In the genomic region with DNA sequence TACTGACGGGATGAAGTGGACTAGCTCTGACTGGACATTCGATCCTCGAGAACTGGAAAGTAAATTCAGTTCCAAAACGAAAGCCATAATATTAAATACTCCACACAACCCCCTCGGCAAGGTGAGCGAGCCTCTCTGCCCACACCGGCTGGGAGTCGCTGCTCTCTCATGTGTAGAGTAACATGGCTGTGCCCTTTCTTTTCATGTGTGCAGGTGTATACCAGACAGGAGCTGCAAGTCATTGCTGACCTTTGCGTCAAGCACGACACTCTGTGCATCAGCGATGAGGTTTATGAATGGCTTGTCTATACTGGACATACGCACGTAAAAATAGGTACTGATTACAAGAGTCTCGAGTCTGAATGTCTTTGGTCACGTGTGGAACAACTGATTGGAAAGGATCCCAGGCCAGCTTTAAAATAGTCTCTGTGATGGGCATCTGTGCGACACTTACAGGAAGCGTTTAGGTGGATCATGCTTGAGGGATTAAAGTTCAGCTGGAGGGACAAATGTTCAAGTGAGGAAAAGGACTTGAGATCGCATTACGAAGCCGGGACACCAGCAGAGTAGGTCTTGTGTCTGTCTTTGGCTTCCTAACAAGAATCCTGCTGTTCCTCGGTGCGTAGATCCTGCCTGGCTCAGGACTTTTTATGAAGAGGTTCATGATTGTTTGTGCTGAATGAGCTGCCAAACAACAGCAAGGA, we compare ENCODE assay signal across 31 mouse cellular contexts. TPM values are rescaled to one million over a fixed set of nuclear protein-coding genes. Genes with fewer than 3 reads are reported as not detected.
DNase-seq lines count a peak whose midpoint lies in the region; ATAC-seq and TF ChIP-seq lines count a peak whose summit lies in the region.
"Had no signal": no experiment of that assay in that cellular context is flagged by ENCODE, and none has a peak within 500 bp of the region (broad histone marks: within the 10 kb centered on the region; RNA-seq: fewer than 3 reads in every experiment).

No protein-coding gene starts in this region.

- H3K4me1 ChIP-seq in heart, postnatal 0 days (ENCODE audit: control insufficient read depth, insufficient read depth), result peaks cover 3% of the 10 kb centered on the region; the same call in 1 of the 2 replicates
- H3K4me1 ChIP-seq: forebrain, embryonic 10.5 days; forebrain, embryonic 15.5 days; hindbrain, embryonic 10.5 days; hindbrain, embryonic 15.5 days; limb, embryonic 15.5 days; liver, embryonic 13.5 days; megakaryocyte, embryonic 14.5 days; midbrain, embryonic 12.5 days; neural tube, embryonic 13.5 days had no signal

- ATAC-seq in heart, postnatal 0 days (ENCODE audit: insufficient read depth, low read depth), result peak; percentile 67
- ATAC-seq: forebrain, embryonic 15.5 days; inflammation-experienced regulatory T-cells, adult 6 months; lung, postnatal 0 days had no signal

- WGBS in heart, postnatal 0 days, result 60% methylated on average over 22 of the region's 22 CpGs

- peaks cover 5% of the 10 kb centered on the region; the same call in 1 of the 2 replicates for H3K36me3 ChIP-seq in heart, postnatal 0 days (replicated peaks; ENCODE audit: control insufficient read depth, insufficient read depth, low read length)
- H3K36me3 ChIP-seq: forebrain, embryonic 15.5 days; hindbrain, embryonic 15.5 days; limb, embryonic 15.5 days; midbrain, embryonic 12.5 days; neural tube, embryonic 13.5 days had no signal

- TF ChIP-seq CTCF in heart, postnatal 0 days (IDR thresholded peaks at IDR 0.05; ENCODE audit: low read depth), result no peak

- intact Hi-C loops in heart, postnatal 25 days (cut with DNase I), result no loop called here

- H3K9me3 ChIP-seq in heart, postnatal 0 days (replicated peaks; ENCODE audit: control insufficient read depth, low read length), result no peaks in the 10 kb centered on the region
- H3K9me3 ChIP-seq: forebrain, embryonic 10.5 days; forebrain, embryonic 15.5 days; heart, embryonic 13.5 days; hindbrain, embryonic 15.5 days; limb, embryonic 10.5 days; limb, embryonic 15.5 days; liver, embryonic 13.5 days; midbrain, embryonic 12.5 days; neural tube, embryonic 13.5 days had no signal

- no peak for TF ChIP-seq EP300 in heart, postnatal 0 days (IDR thresholded peaks at IDR 0.05; ENCODE audit: low read depth)

- DNase-seq in heart, adult 11 months, result peak; percentile 87
- no peak for DNase-seq in heart, postnatal 25 days (ENCODE audit: low spot score)
- peak; percentile 44 for DNase-seq in heart, postnatal 0 days (ENCODE audit: low spot score)
- no peak for DNase-seq in heart, postnatal 4 days
- DNase-seq in retina, postnatal 1 day, result peak; percentile 34
- no peak for DNase-seq in retina, embryonic 14.5 days (ENCODE audit: low spot score)
- DNase-seq in skeletal muscle tissue, adult 2 months (ENCODE audit: low read depth, low spot score), result peak; percentile 10
- DNase-seq in left cerebral cortex, adult 11 months (ENCODE audit: low spot score), result no peak
- DNase-seq: adrenal gland, postnatal 10 days; cerebellum, adult 8-10 months; cerebellum, postnatal 25 days; gastrocnemius, adult 2 months; layer of hippocampus, postnatal 36 days; liver, embryonic 13.5 days; lung, adult 18-20 months; lung, postnatal 4 days; right cerebral cortex, postnatal 25 days; thymus, postnatal 25 days had no signal

- H3K4me2 ChIP-seq in heart, postnatal 0 days (ENCODE audit: low read depth, low read length), result peak overlapping the region; percentile 31
- H3K4me2 ChIP-seq: forebrain, embryonic 15.5 days; heart, embryonic 13.5 days; hindbrain, embryonic 15.5 days; limb, embryonic 15.5 days; liver, embryonic 13.5 days; midbrain, embryonic 12.5 days; neural tube, embryonic 13.5 days had no signal

- no peaks in the 10 kb centered on the region for H3K27me3 ChIP-seq in heart, postnatal 0 days (ENCODE audit: control insufficient read depth, insufficient read depth, low read length)
- H3K27me3 ChIP-seq: forebrain, embryonic 15.5 days; heart, embryonic 13.5 days; hindbrain, embryonic 15.5 days; limb, embryonic 15.5 days; liver, embryonic 13.5 days; megakaryocyte, embryonic 14.5 days; midbrain, embryonic 12.5 days; neural tube, embryonic 13.5 days; Patski had no signal

- no peak overlapping the region for H3K4me3 ChIP-seq in heart, postnatal 0 days (ENCODE audit: low read depth, low read length)
- H3K4me3 ChIP-seq: forebrain, embryonic 10.5 days; forebrain, embryonic 15.5 days; gastrocnemius, adult 2 months; heart, embryonic 13.5 days; hindbrain, embryonic 10.5 days; hindbrain, embryonic 15.5 days; limb, embryonic 10.5 days; limb, embryonic 15.5 days; liver, embryonic 13.5 days; megakaryocyte, embryonic 14.5 days; midbrain, embryonic 12.5 days; neural tube, embryonic 13.5 days had no signal

- no peak overlapping the region for H3K9ac ChIP-seq in heart, postnatal 0 days (replicated peaks; ENCODE audit: low read depth, low read length)
- H3K9ac ChIP-seq: forebrain, embryonic 15.5 days; heart, embryonic 13.5 days; hindbrain, embryonic 15.5 days; limb, embryonic 15.5 days; liver, embryonic 13.5 days; midbrain, embryonic 12.5 days; neural tube, embryonic 13.5 days had no signal

- H3K27ac ChIP-seq in heart, postnatal 0 days (ENCODE audit: low read depth), result no peak overlapping the region; the same call in 1 of the 2 replicates
- H3K27ac ChIP-seq: forebrain, embryonic 10.5 days; forebrain, embryonic 15.5 days; gastrocnemius, adult 2 months; heart, embryonic 13.5 days; hindbrain, embryonic 10.5 days; hindbrain, embryonic 15.5 days; limb, embryonic 10.5 days; limb, embryonic 15.5 days; liver, embryonic 13.5 days; midbrain, embryonic 12.5 days; neural tube, embryonic 13.5 days had no signal

RNA-seq across cellular contexts. Expression of gene Kyat3, which starts 25.3 kb away (rescaled TPM):
- total RNA-seq in heart, postnatal 25 days (2021), result 10 to 100 TPM; 19.4 to 19.8 TPM
- total RNA-seq in heart, postnatal 0 days (2014; rRNA removed; ENCODE audit: low replicate concordance), result 19.5 and 21.6 TPM in 2 replicates
- 11.2 and 12.8 TPM in 2 replicates for polyA plus RNA-seq in heart, postnatal 0 days (2015; fragmentation: Nextera tagmentation; extraction: Ambion mirVana)
- total RNA-seq in heart, postnatal 4 days (2021), result 1 to 10 TPM; 5.7 to 6.1 TPM

RNA-seq across cellular contexts. Expression of gene Gtf2b, which starts 38.7 kb away (rescaled TPM):
- 10 to 100 TPM; 17.9 to 18.3 TPM for total RNA-seq in heart, postnatal 25 days (2021)
- 32.1 and 48.4 TPM in 2 replicates for total RNA-seq in heart, postnatal 0 days (2014; rRNA removed; ENCODE audit: low replicate concordance)
- 58.2 and 63.7 TPM in 2 replicates for polyA plus RNA-seq in heart, postnatal 0 days (2015; fragmentation: Nextera tagmentation; extraction: Ambion mirVana)
- 10 to 100 TPM; 37.5 to 39.1 TPM for total RNA-seq in heart, postnatal 4 days (2021)

Comparison
In these comparisons a context has a peak if more than half of its experiments do, and no peak if none do; other contexts are left out.
1. DNase-seq: peak in heart, adult 11 months (single experiment), heart, postnatal 0 days (single experiment), retina, postnatal 1 day (single experiment) and skeletal muscle tissue, adult 2 months (single experiment); none in heart, postnatal 25 days (single experiment), heart, postnatal 4 days (single experiment), retina, embryonic 14.5 days (single experiment) and left cerebral cortex, adult 11 months (single experiment).